Comparison of ENCODE assay signal across 16 mouse cellular contexts in the genomic region with DNA sequence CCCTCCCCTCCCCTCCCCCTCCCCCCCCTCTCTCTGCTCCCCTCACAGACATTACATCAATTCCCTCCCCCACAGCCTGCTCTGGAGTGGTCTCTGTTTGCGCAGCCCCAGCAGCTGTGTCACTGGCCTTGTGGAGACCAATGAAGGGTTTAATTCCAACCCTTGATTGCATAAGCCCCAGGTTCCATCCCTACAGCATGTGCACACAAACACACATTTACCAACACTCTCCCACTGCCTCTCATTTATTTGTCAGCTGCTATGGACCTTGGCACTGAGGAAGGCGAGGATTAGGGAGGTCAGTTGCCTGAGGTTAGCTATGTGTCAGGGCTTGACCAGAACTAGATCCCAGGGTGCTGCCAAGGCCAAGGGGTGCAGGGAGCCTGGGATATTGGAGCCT. TPM values are rescaled to one million over a fixed set of nuclear protein-coding genes. Genes with fewer than 3 reads are reported as not detected.
DNase-seq lines count a peak whose midpoint lies in the region; ATAC-seq and TF ChIP-seq lines count a peak whose summit lies in the region.
"Had no signal": no experiment of that assay in that cellular context is flagged by ENCODE, and none has a peak within 500 bp of the region (broad histone marks: within the 10 kb centered on the region; RNA-seq: fewer than 3 reads in every experiment).

No protein-coding gene starts in this region.

- peaks cover 58% of the 10 kb centered on the region for H3K27me3 ChIP-seq in heart, embryonic 10.5 days (ENCODE audit: insufficient read depth, poor library complexity, severe bottlenecking)
- peaks cover 24% of the 10 kb centered on the region for H3K27me3 ChIP-seq in midbrain, postnatal 0 days (ENCODE audit: insufficient read depth, low read length)
- H3K27me3 ChIP-seq in midbrain, embryonic 13.5 days = peaks cover 37% of the 10 kb centered on the region
- H3K27me3 ChIP-seq in liver, embryonic 11.5 days (replicated peaks; ENCODE audit: control insufficient read depth, insufficient read depth, low read length) = peaks cover 21% of the 10 kb centered on the region
- H3K27me3 ChIP-seq in stomach, embryonic 16.5 days (ENCODE audit: control insufficient read depth, insufficient read depth, low read length) = peaks cover 29% of the 10 kb centered on the region

- H3K4me2 ChIP-seq in midbrain, postnatal 0 days (ENCODE audit: low read depth, low read length, poor library complexity, severe bottlenecking) = no peak overlapping the region
- H3K4me2 ChIP-seq in midbrain, embryonic 13.5 days (replicated peaks) = no peak overlapping the region
- H3K4me2 ChIP-seq in liver, embryonic 11.5 days = no peak overlapping the region
- H3K4me2 ChIP-seq in stomach, embryonic 16.5 days (ENCODE audit: low read depth, low read length) = no peak overlapping the region
- H3K4me2 ChIP-seq: intestine, embryonic 15.5 days had no signal

- peaks cover 4% of the 10 kb centered on the region; the same call in 1 of the 2 replicates for H3K36me3 ChIP-seq in heart, embryonic 10.5 days
- no peaks in the 10 kb centered on the region for H3K36me3 ChIP-seq in midbrain, postnatal 0 days (ENCODE audit: insufficient read depth, low read length)
- no peaks in the 10 kb centered on the region for H3K36me3 ChIP-seq in midbrain, embryonic 13.5 days
- no peaks in the 10 kb centered on the region for H3K36me3 ChIP-seq in liver, embryonic 11.5 days (ENCODE audit: control insufficient read depth, insufficient read depth, low read length)
- H3K36me3 ChIP-seq in stomach, embryonic 16.5 days (ENCODE audit: control insufficient read depth, insufficient read depth, low read length) = no peaks in the 10 kb centered on the region
- H3K36me3 ChIP-seq: intestine, embryonic 15.5 days had no signal

- no peak for TF ChIP-seq CTCF in midbrain, postnatal 0 days (IDR thresholded peaks at IDR 0.05)

- H3K4me3 ChIP-seq in heart, embryonic 10.5 days = no peak overlapping the region
- H3K4me3 ChIP-seq in midbrain, postnatal 0 days (ENCODE audit: low read depth, low read length) = no peak overlapping the region
- H3K4me3 ChIP-seq in midbrain, embryonic 13.5 days (replicated peaks) = no peak overlapping the region
- H3K4me3 ChIP-seq in liver, embryonic 11.5 days (ENCODE audit: low read depth, low read length) = no peak overlapping the region
- H3K4me3 ChIP-seq in stomach, embryonic 16.5 days (replicated peaks; ENCODE audit: low read length) = no peak overlapping the region
- H3K4me3 ChIP-seq: intestine, embryonic 15.5 days; megakaryocyte, embryonic 14.5 days had no signal

- 52% methylated on average over 2 of the region's 2 CpGs for WGBS in heart, embryonic 10.5 days
- WGBS in midbrain, postnatal 0 days = 41% methylated on average over 2 of the region's 2 CpGs
- WGBS in midbrain, embryonic 13.5 days = 54% methylated on average over 2 of the region's 2 CpGs
- 43% methylated on average over 2 of the region's 2 CpGs for WGBS in liver, embryonic 11.5 days
- WGBS in stomach, embryonic 16.5 days = 52% methylated on average over 2 of the region's 2 CpGs

- no peak for ATAC-seq in midbrain, postnatal 0 days (ENCODE audit: low FRiP score)
- ATAC-seq in midbrain, embryonic 13.5 days = no peak
- ATAC-seq in liver, embryonic 11.5 days (replicated peaks; ENCODE audit: low FRiP score) = peak; percentile 39
- peak; percentile 25; the same call in 1 of the 2 replicates for ATAC-seq in stomach, embryonic 16.5 days (ENCODE audit: insufficient read depth, low FRiP score)
- ATAC-seq: forebrain, postnatal 0 days; intestine, embryonic 15.5 days had no signal

- peaks cover 25% of the 10 kb centered on the region for H3K4me1 ChIP-seq in heart, embryonic 10.5 days
- no peaks in the 10 kb centered on the region for H3K4me1 ChIP-seq in midbrain, postnatal 0 days (ENCODE audit: insufficient read depth, low read length)
- H3K4me1 ChIP-seq in midbrain, embryonic 13.5 days (replicated peaks) = peaks cover 10% of the 10 kb centered on the region
- peaks cover 13% of the 10 kb centered on the region; the same call in 1 of the 2 replicates for H3K4me1 ChIP-seq in liver, embryonic 11.5 days (replicated peaks; ENCODE audit: control insufficient read depth, insufficient read depth, low read length)
- H3K4me1 ChIP-seq in stomach, embryonic 16.5 days (ENCODE audit: control insufficient read depth, insufficient read depth, low read length) = 0 out of 2 replicates have a peak, but pooled peaks cover 5% of the 10 kb centered on the region

- 0 out of 2 replicates have a peak overlapping the region, but pooled peaks have one; percentile 10 for H3K27ac ChIP-seq in heart, embryonic 10.5 days
- H3K27ac ChIP-seq in midbrain, postnatal 0 days (ENCODE audit: low read depth, low read length) = no peak overlapping the region
- H3K27ac ChIP-seq in midbrain, embryonic 13.5 days = no peak overlapping the region
- peak overlapping the region; percentile 68 for H3K27ac ChIP-seq in liver, embryonic 11.5 days (ENCODE audit: low read depth, low read length)
- H3K27ac ChIP-seq in stomach, embryonic 16.5 days (ENCODE audit: low read length) = no peak overlapping the region
- H3K27ac ChIP-seq: intestine, embryonic 15.5 days had no signal

- DNase-seq in heart, embryonic 10.5 days (ENCODE audit: low spot score) = no peak
- DNase-seq in heart, postnatal 14 days = no peak
- peak; percentile 19 for DNase-seq in midbrain, postnatal 0 days (ENCODE audit: low spot score)
- no peak for DNase-seq in liver, embryonic 11.5 days (ENCODE audit: low spot score)
- no peak for DNase-seq in adrenal gland, adult 2 months
- DNase-seq: adrenal gland, postnatal 25 days; forebrain, postnatal 0 days; gastrocnemius, postnatal 36 days; lung, adult 2 months; thymus, postnatal 25 days had no signal

- H3K9ac ChIP-seq in midbrain, postnatal 0 days (replicated peaks; ENCODE audit: low read length, poor library complexity, severe bottlenecking) = no peak overlapping the region
- no peak overlapping the region for H3K9ac ChIP-seq in midbrain, embryonic 13.5 days (replicated peaks)
- no peak overlapping the region for H3K9ac ChIP-seq in liver, embryonic 11.5 days (ENCODE audit: low read depth, low read length)
- no peak overlapping the region for H3K9ac ChIP-seq in stomach, embryonic 16.5 days (ENCODE audit: low read length)
- H3K9ac ChIP-seq: forebrain, postnatal 0 days; intestine, embryonic 15.5 days had no signal

- no peaks in the 10 kb centered on the region for H3K9me3 ChIP-seq in heart, embryonic 10.5 days
- no peaks in the 10 kb centered on the region for H3K9me3 ChIP-seq in midbrain, postnatal 0 days (ENCODE audit: low read length)
- H3K9me3 ChIP-seq in midbrain, embryonic 13.5 days = no peaks in the 10 kb centered on the region
- H3K9me3 ChIP-seq in liver, embryonic 11.5 days (ENCODE audit: control insufficient read depth, low read length) = no peaks in the 10 kb centered on the region
- no peaks in the 10 kb centered on the region for H3K9me3 ChIP-seq in stomach, embryonic 16.5 days (replicated peaks; ENCODE audit: control insufficient read depth, low read length)
- H3K9me3 ChIP-seq: intestine, embryonic 15.5 days; megakaryocyte, embryonic 14.5 days had no signal

- intact Hi-C loops in heart, postnatal 14 days (cut with DNase I) = no loop called here

RNA-seq across cellular contexts. Expression of a gene that starts 10.2 kb away (rescaled TPM):
- 4.4 and 5.1 TPM in 2 replicates for polyA plus RNA-seq in heart, embryonic 10.5 days (2016; fragmentation: Nextera tagmentation; extraction: Ambion mirVana)
- total RNA-seq in heart, postnatal 14 days (2021) = 10 to 100 TPM; 23.1 to 25.4 TPM
- total RNA-seq in midbrain, postnatal 0 days (2014; rRNA removed) = 4.5 and 7.0 TPM in 2 replicates
- 1.1 and 1.3 TPM in 2 replicates for polyA plus RNA-seq in midbrain, postnatal 0 days (2015; fragmentation: Nextera tagmentation; extraction: Ambion mirVana)
- polyA plus RNA-seq in midbrain, embryonic 13.5 days (2015; fragmentation: Nextera tagmentation; extraction: Ambion mirVana) = 0.79 and 1.6 TPM in 2 replicates
- 1.5 and 2.0 TPM in 2 replicates for polyA plus RNA-seq in liver, embryonic 11.5 days (2014; fragmentation: Nextera tagmentation; extraction: Ambion mirVana)
- polyA plus RNA-seq in stomach, embryonic 16.5 days (2015; fragmentation: Nextera tagmentation; extraction: Ambion mirVana) = 0.51 and 1.0 TPM in 2 replicates
- total RNA-seq in adrenal gland, adult 2 months (2021) = 10 to 100 TPM; 12.7 to 15.3 TPM
- 37.1 and 49.1 TPM in 2 replicates for polyA plus RNA-seq in adrenal gland, adult 2 months (2012; rRNA removed)
- polyA plus RNA-seq: C2C12 had no signal

RNA-seq across cellular contexts. Expression of a gene that starts 32.3 kb away (rescaled TPM):
- polyA plus RNA-seq in heart, embryonic 10.5 days (2016; fragmentation: Nextera tagmentation; extraction: Ambion mirVana) = 0.48 and 1.3 TPM in 2 replicates
- 1 to 10 TPM in 1 of 2 experiments, under 1 TPM in 1; 0.73 to 1.1 TPM for total RNA-seq in heart, postnatal 14 days (2021)
- total RNA-seq in midbrain, postnatal 0 days (2014; rRNA removed) = 11.7 and 13.7 TPM in 2 replicates
- 8.7 and 9.6 TPM in 2 replicates for polyA plus RNA-seq in midbrain, postnatal 0 days (2015; fragmentation: Nextera tagmentation; extraction: Ambion mirVana)
- polyA plus RNA-seq in midbrain, embryonic 13.5 days (2015; fragmentation: Nextera tagmentation; extraction: Ambion mirVana) = 1.3 TPM in 2 replicates
- polyA plus RNA-seq in liver, embryonic 11.5 days (2014; fragmentation: Nextera tagmentation; extraction: Ambion mirVana) = 5.1 and 5.2 TPM in 2 replicates
- polyA plus RNA-seq in stomach, embryonic 16.5 days (2015; fragmentation: Nextera tagmentation; extraction: Ambion mirVana) = 6.2 and 6.7 TPM in 2 replicates
- 1 to 10 TPM; 3.1 to 4.6 TPM for total RNA-seq in adrenal gland, adult 2 months (2021)
- polyA plus RNA-seq in adrenal gland, adult 2 months (2012; rRNA removed) = 4.2 and 4.7 TPM in 2 replicates

RNA-seq across cellular contexts. Expression of a gene that starts 44.3 kb away (rescaled TPM):
- not detected in 2 replicates for polyA plus RNA-seq in heart, embryonic 10.5 days (2016; fragmentation: Nextera tagmentation; extraction: Ambion mirVana)
- not detected for total RNA-seq in heart, postnatal 14 days (2021)
- 34.0 and 35.5 TPM in 2 replicates for total RNA-seq in midbrain, postnatal 0 days (2014; rRNA removed)
- 1.1 and 1.4 TPM in 2 replicates for polyA plus RNA-seq in midbrain, postnatal 0 days (2015; fragmentation: Nextera tagmentation; extraction: Ambion mirVana)
- 1.7 and 2.0 TPM in 2 replicates for polyA plus RNA-seq in midbrain, embryonic 13.5 days (2015; fragmentation: Nextera tagmentation; extraction: Ambion mirVana)
- polyA plus RNA-seq in liver, embryonic 11.5 days (2014; fragmentation: Nextera tagmentation; extraction: Ambion mirVana) = not detected in 2 replicates
- polyA plus RNA-seq in stomach, embryonic 16.5 days (2015; fragmentation: Nextera tagmentation; extraction: Ambion mirVana) = not detected in 2 replicates
- 1 to 10 TPM in 1 of 2 experiments, under 1 TPM in 1; 0.49 to 1.0 TPM for total RNA-seq in adrenal gland, adult 2 months (2021)
- 1.0 and 1.6 TPM in 2 replicates for polyA plus RNA-seq in adrenal gland, adult 2 months (2012; rRNA removed)
- total RNA-seq: gastrocnemius, postnatal 36 days; heart, postnatal 25 days had no signal
- polyA plus RNA-seq: C2C12; lung, adult 2 months had no signal

Comparison
In these comparisons a context has a peak if more than half of its experiments do, and no peak if none do; other contexts are left out.
1. H3K27ac ChIP-seq: peak in heart, embryonic 10.5 days (single experiment) and liver, embryonic 11.5 days (single experiment); none in midbrain, postnatal 0 days (single experiment), midbrain, embryonic 13.5 days (single experiment) and stomach, embryonic 16.5 days (single experiment).
2. ATAC-seq: peak in liver, embryonic 11.5 days (single experiment) and stomach, embryonic 16.5 days (single experiment); none in midbrain, postnatal 0 days (single experiment) and midbrain, embryonic 13.5 days (single experiment).